Mouse (Mus musculus): ENCODE data around the gene Slc3a2. TPM values are rescaled to one million over a fixed set of nuclear protein-coding genes. Genes with fewer than 3 reads are reported as not detected.

The Slc3a2 gene
- polyA plus RNA-seq, 1 experiment from 2014 or later, result 159 TPM

DNA sequence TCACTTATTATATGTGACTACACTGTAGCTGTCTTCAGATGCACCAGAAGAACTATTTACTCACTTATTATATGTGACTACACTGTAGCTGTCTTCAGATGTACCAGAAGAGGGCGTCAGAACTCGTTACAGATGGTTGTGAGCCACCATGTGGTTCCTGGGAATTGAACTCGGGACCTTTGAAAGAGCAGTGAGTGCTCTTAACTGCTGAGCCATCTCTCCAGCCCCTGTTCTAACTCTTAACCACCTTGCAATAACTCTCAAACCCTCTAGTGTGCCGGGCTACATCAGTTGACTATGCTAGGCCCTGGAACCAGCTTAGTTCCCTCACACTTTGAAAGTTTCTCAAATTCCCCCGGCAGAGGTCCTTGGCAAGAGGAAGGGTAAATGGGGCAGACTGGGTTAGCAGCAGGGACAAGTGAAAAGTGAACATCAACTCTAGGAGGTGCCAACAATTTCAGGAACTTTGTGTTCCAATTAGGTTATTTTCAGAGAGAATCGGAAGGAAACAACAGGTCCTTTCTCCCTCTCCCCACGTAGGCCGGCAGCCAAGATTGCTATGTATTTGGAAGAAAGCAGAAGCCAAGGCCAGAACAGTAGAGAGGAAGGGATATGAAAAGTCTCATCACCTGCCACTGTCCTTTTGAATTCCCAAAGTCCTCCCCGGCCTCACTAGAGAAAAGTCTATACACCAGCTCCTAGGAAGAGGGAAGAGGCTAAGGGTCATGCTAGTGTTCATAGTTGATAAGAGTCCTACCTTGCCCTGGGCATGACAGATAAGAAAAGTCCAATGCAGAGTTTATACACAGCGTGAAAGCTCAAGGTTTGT lies 8.3 kb downstream of the Slc3a2 start:
- no peaks in the 10 kb centered on the region for H3K9me3 ChIP-seq (replicated peaks)
- no peak for ATAC-seq (ENCODE audit: low FRiP score)
- no peak overlapping the region for H3K4me3 ChIP-seq (replicated peaks)

DNA sequence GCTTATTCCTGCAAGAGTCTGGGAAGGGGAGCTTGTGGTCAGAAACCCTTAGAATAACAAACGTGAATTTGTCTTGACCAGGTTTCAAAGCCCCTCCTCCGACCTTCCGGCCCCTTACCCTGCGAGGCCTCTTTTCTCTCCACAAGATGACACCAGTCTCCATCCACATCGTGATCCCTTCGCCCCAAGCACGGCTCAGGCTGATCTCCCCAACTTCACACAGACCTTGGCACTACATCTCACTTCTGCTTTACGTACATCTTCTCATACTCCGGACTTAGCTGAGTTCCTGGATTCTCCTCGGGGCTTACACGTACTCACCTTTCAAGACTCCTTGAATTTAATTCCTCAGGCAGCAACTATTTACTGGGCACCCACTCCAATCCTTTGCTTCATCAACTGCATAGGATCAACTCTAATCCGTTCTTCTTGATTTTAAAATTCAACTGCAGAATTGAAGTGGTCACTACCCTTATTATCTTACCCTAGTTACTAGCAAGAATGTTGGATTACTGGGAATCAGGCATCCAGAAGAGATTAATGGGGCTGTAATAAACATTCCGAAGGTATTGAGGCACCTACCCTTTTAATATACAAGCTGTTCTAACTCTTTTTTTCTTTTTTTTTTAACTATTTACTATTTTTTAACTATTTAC lies 9.0 kb downstream of the Slc3a2 start:
- Histone ChIP-seq H3K9me3 (replicated peaks) (no peaks in the 10 kb centered on the region), H3K4me2 (peak overlapping the region; percentile 68), H3K27me3 (replicated peaks) (no peaks in the 10 kb centered on the region), H3K36me3 (peaks cover 28% of the 10 kb centered on the region), H3K4me3 (replicated peaks) (peak overlapping the region; percentile 72), H3K27ac (replicated peaks) (peak overlapping the region; percentile 90), H3K4me1 (peaks cover 42% of the 10 kb centered on the region), H3K9ac (replicated peaks) (peak overlapping the region; percentile 74)
- WGBS, result 5% methylated on average over 13 of the region's 13 CpGs
- ATAC-seq (ENCODE audit: low FRiP score), result peak; percentile 8; the same call in 1 of the 2 replicates

More for the DNA sequence above, 8.3 kb downstream of the Slc3a2 start:
- Histone ChIP-seq H3K36me3 (peaks cover 20% of the 10 kb centered on the region), H3K9ac (replicated peaks) (no peak overlapping the region), H3K4me1 (peaks cover 42% of the 10 kb centered on the region), H3K4me2 (no peak overlapping the region), H3K27me3 (replicated peaks) (no peaks in the 10 kb centered on the region), H3K27ac (replicated peaks) (no peak overlapping the region)
- 73% methylated on average over 10 of the region's 10 CpGs for WGBS

- Histone ChIP-seq H3K4me1 (peaks cover 40% of the 10 kb centered on the region), H3K4me2 (peak overlapping the region; percentile 68), H3K27ac (replicated peaks) (peak overlapping the region; percentile 90), H3K9me3 (replicated peaks) (no peaks in the 10 kb centered on the region), H3K27me3 (replicated peaks) (no peaks in the 10 kb centered on the region), H3K36me3 (peaks cover 34% of the 10 kb centered on the region), H3K9ac (replicated peaks) (peak overlapping the region; percentile 74), H3K4me3 (replicated peaks) (peak overlapping the region; percentile 72)
- WGBS, result under 1% methylated on average over 49 of the region's 51 CpGs
- ATAC-seq (ENCODE audit: low FRiP score), result peak; percentile 89
Observed at GRCm38 (mm10) chr19:8713306-8713996, 9.7 kb downstream of the Slc3a2 start.

GRCm38 (mm10) chr19:8712870-8713305 lies 10.3 kb downstream of the Slc3a2 start:
- Histone ChIP-seq H3K9ac (replicated peaks) (peak overlapping the region; percentile 74), H3K27ac (replicated peaks) (peak overlapping the region; percentile 90), H3K4me3 (replicated peaks) (peak overlapping the region; percentile 72), H3K4me1 (peaks cover 40% of the 10 kb centered on the region), H3K9me3 (replicated peaks) (no peaks in the 10 kb centered on the region), H3K4me2 (peak overlapping the region; percentile 68), H3K27me3 (replicated peaks) (no peaks in the 10 kb centered on the region), H3K36me3 (peaks cover 40% of the 10 kb centered on the region)
- ATAC-seq (ENCODE audit: low FRiP score), result peak; percentile 63
- under 1% methylated on average over 13 of the region's 13 CpGs for WGBS

DNA sequence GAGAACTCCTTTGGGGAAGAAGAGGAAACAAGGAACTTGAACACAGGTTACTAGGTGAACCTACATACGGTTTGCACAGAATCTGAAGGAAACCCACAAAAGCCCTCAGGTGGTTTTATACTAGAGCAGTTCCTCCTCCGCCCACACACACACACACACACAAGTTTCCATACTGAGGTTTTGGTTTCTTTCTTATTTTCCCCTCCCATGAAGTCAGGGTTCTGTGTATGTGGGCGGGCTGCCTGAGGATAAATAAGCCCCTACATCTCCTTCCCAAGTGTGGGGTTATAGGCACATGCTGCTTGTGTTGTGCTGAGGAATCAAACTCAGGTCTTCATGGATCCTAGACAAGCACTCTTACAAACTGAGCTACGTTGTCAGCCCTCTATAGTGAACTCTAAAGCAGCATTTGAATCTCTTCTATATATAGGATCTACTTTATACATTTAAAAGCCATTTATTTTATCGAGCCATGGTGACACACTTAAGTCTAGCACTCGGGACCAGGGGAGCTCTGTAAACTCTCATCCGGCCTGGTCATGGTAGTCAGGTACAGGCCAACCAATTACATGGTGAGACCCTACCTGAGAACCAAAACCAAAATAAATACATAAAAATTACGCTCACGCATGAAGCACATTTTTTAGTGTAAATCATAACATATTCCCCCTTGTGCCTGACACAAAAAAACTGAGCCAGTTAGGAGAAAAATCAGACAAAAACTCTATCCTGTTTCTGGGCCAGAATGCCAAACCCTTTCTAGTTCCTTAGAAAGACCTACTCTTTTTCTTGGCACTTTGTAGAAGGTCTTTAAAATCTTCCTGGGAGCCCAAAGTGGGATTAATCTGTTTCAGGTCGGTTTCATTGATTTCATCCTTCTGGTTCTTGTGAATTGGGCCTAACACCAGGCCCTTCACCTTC lies 11.0 kb downstream of the Slc3a2 start:
- WGBS, result 70% methylated on average over 10 of the region's 10 CpGs
- no peaks in the 10 kb centered on the region for H3K9me3 ChIP-seq (replicated peaks)
- peak overlapping the region; percentile 72 for H3K4me3 ChIP-seq (replicated peaks)
- peaks cover 46% of the 10 kb centered on the region for H3K36me3 ChIP-seq
- peak overlapping the region; percentile 90 for H3K27ac ChIP-seq (replicated peaks)
- H3K4me2 ChIP-seq, result peak overlapping the region; percentile 68
- H3K9ac ChIP-seq (replicated peaks), result peak overlapping the region; percentile 74
- H3K4me1 ChIP-seq, result peaks cover 40% of the 10 kb centered on the region
- no peak for ATAC-seq (ENCODE audit: low FRiP score)
- H3K27me3 ChIP-seq (replicated peaks), result no peaks in the 10 kb centered on the region

DNA sequence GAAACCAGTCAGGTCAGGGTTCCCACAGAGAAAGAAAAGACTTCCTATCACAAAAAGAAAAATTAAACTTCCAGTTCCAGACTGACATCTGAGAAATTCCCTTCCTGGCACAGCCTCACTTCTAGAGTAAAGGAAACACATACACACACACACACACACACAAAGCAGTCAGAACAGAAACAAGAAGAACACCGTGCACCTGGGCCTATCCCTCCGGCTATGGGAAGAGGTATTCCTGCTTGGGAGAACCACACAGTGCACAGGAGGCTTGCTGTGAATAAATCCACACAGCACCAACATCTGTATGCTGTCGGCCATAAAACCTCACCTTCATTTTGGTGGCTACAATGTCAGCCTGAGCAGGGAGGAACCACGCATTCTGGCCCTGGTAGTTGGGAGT lies 11.7 kb downstream of the Slc3a2 start:
- Histone ChIP-seq H3K9me3 (replicated peaks) (no peaks in the 10 kb centered on the region), H3K4me3 (replicated peaks) (peak overlapping the region; percentile 72), H3K27ac (replicated peaks) (no peak overlapping the region), H3K9ac (replicated peaks) (no peak overlapping the region; the same call in 1 of the 2 replicates), H3K36me3 (peaks cover 52% of the 10 kb centered on the region), H3K4me1 (peaks cover 40% of the 10 kb centered on the region), H3K27me3 (replicated peaks) (no peaks in the 10 kb centered on the region), H3K4me2 (peak overlapping the region; percentile 68)
- no peak for ATAC-seq (ENCODE audit: low FRiP score)
- 84% methylated on average over 4 of the region's 4 CpGs for WGBS

GRCm38 (mm10) chr19:8710057-8710456 lies 13.1 kb downstream of the Slc3a2 start:
- WGBS, result 79% methylated on average over 2 of the region's 2 CpGs
- Histone ChIP-seq H3K9me3 (replicated peaks) (no peaks in the 10 kb centered on the region), H3K9ac (replicated peaks) (no peak overlapping the region), H3K36me3 (peaks cover 56% of the 10 kb centered on the region), H3K4me1 (peaks cover 40% of the 10 kb centered on the region), H3K27me3 (replicated peaks) (no peaks in the 10 kb centered on the region), H3K4me3 (replicated peaks) (no peak overlapping the region), H3K4me2 (no peak overlapping the region), H3K27ac (replicated peaks) (peak overlapping the region; percentile 3; the same call in 1 of the 2 replicates)
- ATAC-seq (ENCODE audit: low FRiP score), result no peak

GRCm38 (mm10) chr19:8708954-8709353 lies 14.2 kb downstream of the Slc3a2 start:
- WGBS, result 96% methylated on average over 8 of the region's 8 CpGs
- Histone ChIP-seq H3K27ac (replicated peaks) (no peak overlapping the region), H3K4me2 (no peak overlapping the region)

DNA sequence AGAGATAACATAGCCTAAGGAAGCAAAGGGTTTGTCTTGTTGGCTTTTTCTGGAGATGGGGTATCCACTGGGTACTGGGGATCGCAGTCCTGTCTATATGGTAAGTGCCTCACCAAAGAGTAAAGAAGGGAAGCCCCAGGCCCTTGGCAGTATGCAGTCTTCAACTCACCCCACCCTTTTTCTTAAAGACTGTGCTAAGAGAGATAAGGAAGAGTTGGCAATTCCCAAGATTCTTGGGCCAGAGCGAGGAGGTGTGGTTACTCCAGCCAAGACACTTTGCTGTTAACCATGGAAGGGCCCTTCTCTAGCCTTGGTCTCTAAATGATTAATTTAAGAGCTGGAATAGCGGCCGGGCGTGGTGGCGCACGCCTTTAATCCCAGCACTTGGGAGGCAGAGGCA lies 16.2 kb downstream of the Slc3a2 start:
- H3K36me3 ChIP-seq, result peaks cover 51% of the 10 kb centered on the region
- H3K27ac ChIP-seq (replicated peaks), result no peak overlapping the region

More at GRCm38 (mm10) chr19:8708954-8709353, 14.2 kb downstream of the Slc3a2 start:
- Histone ChIP-seq H3K4me1 (peaks cover 30% of the 10 kb centered on the region), H3K36me3 (peaks cover 56% of the 10 kb centered on the region), H3K9ac (replicated peaks) (no peak overlapping the region), H3K9me3 (replicated peaks) (no peaks in the 10 kb centered on the region), H3K4me3 (replicated peaks) (no peak overlapping the region), H3K27me3 (replicated peaks) (no peaks in the 10 kb centered on the region)
- no peak for ATAC-seq (ENCODE audit: low FRiP score)

GRCm38 (mm10) chr19:8706132-8706667 lies 17.0 kb downstream of the Slc3a2 start:
- no peak overlapping the region for H3K27ac ChIP-seq (replicated peaks)

More for the DNA sequence above, 16.2 kb downstream of the Slc3a2 start:
- 98% methylated on average over 7 of the region's 7 CpGs for WGBS
- Histone ChIP-seq H3K4me1 (peaks cover 15% of the 10 kb centered on the region), H3K27me3 (replicated peaks) (no peaks in the 10 kb centered on the region), H3K4me2 (no peak overlapping the region), H3K9ac (replicated peaks) (no peak overlapping the region), H3K4me3 (replicated peaks) (no peak overlapping the region), H3K9me3 (replicated peaks) (no peaks in the 10 kb centered on the region)
- ATAC-seq (ENCODE audit: low FRiP score), result no peak

More at GRCm38 (mm10) chr19:8706132-8706667, 17.0 kb downstream of the Slc3a2 start:
- Histone ChIP-seq H3K4me1 (peaks cover 9% of the 10 kb centered on the region; the same call in 1 of the 2 replicates), H3K9me3 (replicated peaks) (no peaks in the 10 kb centered on the region), H3K9ac (replicated peaks) (no peak overlapping the region), H3K4me3 (replicated peaks) (no peak overlapping the region), H3K4me2 (no peak overlapping the region), H3K27me3 (replicated peaks) (no peaks in the 10 kb centered on the region), H3K36me3 (peaks cover 46% of the 10 kb centered on the region)
- ATAC-seq (ENCODE audit: low FRiP score), result no peak
- 87% methylated on average over 6 of the region's 7 CpGs for WGBS

All from neural tube, embryonic 15.5 days (tissue).